Mouse (Mus musculus): Measurements from ENCODE around the gene Camk2b. TPM values are rescaled to one million over a fixed set of nuclear protein-coding genes. Genes with fewer than 3 reads are reported as not detected.

The Camk2b gene
- polyA plus RNA-seq, 1 experiment: 6.2 TPM

DNA sequence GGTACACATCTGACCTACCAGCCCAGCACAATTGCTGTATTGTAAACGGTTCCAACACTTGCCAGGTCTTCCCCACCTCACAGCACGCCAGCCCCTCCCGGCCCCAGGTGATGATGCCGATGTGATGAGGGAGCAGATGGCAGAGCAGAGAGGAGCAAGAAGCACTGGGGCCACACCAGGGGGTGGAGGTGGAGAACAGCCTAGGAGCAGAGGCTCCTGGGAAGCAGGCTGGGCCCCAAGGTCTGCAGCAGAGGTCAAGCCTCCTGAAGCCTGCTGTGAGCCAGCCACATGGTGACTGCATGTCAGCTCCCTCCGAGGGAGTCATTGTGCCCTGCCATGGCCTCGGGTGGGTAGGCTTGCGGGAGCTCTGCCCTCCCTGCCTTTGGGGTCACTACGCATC, 85.6 kb downstream of the Camk2b start:
- DNase-seq: no peak
- Histone ChIP-seq H3K36me3 (ENCODE audit: control insufficient read depth, insufficient read depth, low read length) (no peaks in the 10 kb centered on the region), H3K4me3 (ENCODE audit: insufficient read depth, low read depth, low read length) (no peak overlapping the region), H3K4me1 (ENCODE audit: control insufficient read depth, insufficient read depth, low read length) (no peaks in the 10 kb centered on the region), H3K27me3 (replicated peaks; ENCODE audit: control insufficient read depth, insufficient read depth, low read length) (no peaks in the 10 kb centered on the region), H3K27ac (ENCODE audit: insufficient read depth, low read depth, low read length) (no peak overlapping the region)
- WGBS: 72% methylated on average over 8 of the region's 8 CpGs
- TF ChIP-seq POLR2A (IDR thresholded peaks at IDR 0.05; ENCODE audit: low read depth, low read length) (no peak), CTCF (conservative IDR thresholded peaks at IDR 0.05; ENCODE audit: insufficient read depth, insufficient read length, low read depth, low read length) (no peak)

- Histone ChIP-seq H3K27ac (ENCODE audit: insufficient read depth, low read depth, low read length) (no peak overlapping the region), H3K4me1 (ENCODE audit: control insufficient read depth, insufficient read depth, low read length) (no peaks in the 10 kb centered on the region), H3K27me3 (replicated peaks; ENCODE audit: control insufficient read depth, insufficient read depth, low read length) (no peaks in the 10 kb centered on the region), H3K4me3 (ENCODE audit: insufficient read depth, low read depth, low read length) (no peak overlapping the region), H3K36me3 (ENCODE audit: control insufficient read depth, insufficient read depth, low read length) (no peaks in the 10 kb centered on the region)
- DNase-seq: no peak
- 87% methylated on average over 2 of the region's 2 CpGs for WGBS
- no peak for TF ChIP-seq POLR2A (IDR thresholded peaks at IDR 0.05; ENCODE audit: low read depth, low read length)
- TF ChIP-seq CTCF (conservative IDR thresholded peaks at IDR 0.05; ENCODE audit: insufficient read depth, insufficient read length, low read depth, low read length): no peak
Measured at GRCm38 (mm10) chr11:5980108-5980507, 86.1 kb downstream of the Camk2b start.

DNA sequence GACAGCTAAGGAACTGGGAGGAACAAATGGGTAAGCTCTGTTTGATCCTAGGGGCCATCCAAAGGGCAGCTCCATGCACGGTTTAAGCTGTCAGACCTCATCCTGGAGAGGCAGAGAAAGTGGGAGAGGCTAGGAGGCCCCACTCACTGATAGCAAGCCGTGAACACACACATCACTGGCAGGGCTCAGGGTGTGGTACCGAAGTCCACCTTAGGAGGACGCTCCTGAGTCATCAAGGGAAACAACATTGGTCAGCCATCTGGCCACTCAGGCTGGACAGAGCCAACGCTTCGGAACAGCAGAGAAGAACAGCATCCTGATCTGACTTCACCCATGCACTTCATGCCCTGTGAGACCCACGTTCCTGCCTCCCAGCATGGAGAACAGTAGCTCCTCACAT, 87.1 kb downstream of the Camk2b start:
- Histone ChIP-seq H3K27me3 (replicated peaks; ENCODE audit: control insufficient read depth, insufficient read depth, low read length) (no peaks in the 10 kb centered on the region), H3K27ac (ENCODE audit: insufficient read depth, low read depth, low read length) (no peak overlapping the region), H3K36me3 (ENCODE audit: control insufficient read depth, insufficient read depth, low read length) (no peaks in the 10 kb centered on the region), H3K4me1 (ENCODE audit: control insufficient read depth, insufficient read depth, low read length) (no peaks in the 10 kb centered on the region), H3K4me3 (ENCODE audit: insufficient read depth, low read depth, low read length) (no peak overlapping the region)
- WGBS: 84% methylated on average over 7 of the region's 7 CpGs
- no peak for TF ChIP-seq POLR2A (IDR thresholded peaks at IDR 0.05; ENCODE audit: low read depth, low read length)
- no peak for TF ChIP-seq CTCF (conservative IDR thresholded peaks at IDR 0.05; ENCODE audit: insufficient read depth, insufficient read length, low read depth, low read length)
- no peak for DNase-seq

- Histone ChIP-seq H3K27me3 (replicated peaks; ENCODE audit: control insufficient read depth, insufficient read depth, low read length) (no peaks in the 10 kb centered on the region), H3K36me3 (ENCODE audit: control insufficient read depth, insufficient read depth, low read length) (no peaks in the 10 kb centered on the region), H3K27ac (ENCODE audit: insufficient read depth, low read depth, low read length) (no peak overlapping the region), H3K4me1 (ENCODE audit: control insufficient read depth, insufficient read depth, low read length) (no peaks in the 10 kb centered on the region), H3K4me3 (ENCODE audit: insufficient read depth, low read depth, low read length) (no peak overlapping the region)
- 34% methylated on average over 9 of the region's 9 CpGs for WGBS
- DNase-seq: no peak
- TF ChIP-seq POLR2A (IDR thresholded peaks at IDR 0.05; ENCODE audit: low read depth, low read length) (no peak), CTCF (conservative IDR thresholded peaks at IDR 0.05; ENCODE audit: insufficient read depth, insufficient read length, low read depth, low read length) (no peak)
Measured at GRCm38 (mm10) chr11:5976106-5976505, 90.1 kb downstream of the Camk2b start.

- DNase-seq: no peak
- no peaks in the 10 kb centered on the region for H3K27me3 ChIP-seq (replicated peaks; ENCODE audit: control insufficient read depth, insufficient read depth, low read length)
- H3K36me3 ChIP-seq (ENCODE audit: control insufficient read depth, insufficient read depth, low read length): no peaks in the 10 kb centered on the region
- H3K4me1 ChIP-seq (ENCODE audit: control insufficient read depth, insufficient read depth, low read length): no peaks in the 10 kb centered on the region
- no peak overlapping the region for H3K4me3 ChIP-seq (ENCODE audit: insufficient read depth, low read depth, low read length)
- WGBS: 78% methylated on average over 2 of the region's 2 CpGs
- no peak for TF ChIP-seq POLR2A (IDR thresholded peaks at IDR 0.05; ENCODE audit: low read depth, low read length)
- no peak for TF ChIP-seq CTCF (conservative IDR thresholded peaks at IDR 0.05; ENCODE audit: insufficient read depth, insufficient read length, low read depth, low read length)
- H3K27ac ChIP-seq (ENCODE audit: insufficient read depth, low read depth, low read length): no peak overlapping the region
Measured at GRCm38 (mm10) chr11:5975068-5975467, 91.1 kb downstream of the Camk2b start.

DNA sequence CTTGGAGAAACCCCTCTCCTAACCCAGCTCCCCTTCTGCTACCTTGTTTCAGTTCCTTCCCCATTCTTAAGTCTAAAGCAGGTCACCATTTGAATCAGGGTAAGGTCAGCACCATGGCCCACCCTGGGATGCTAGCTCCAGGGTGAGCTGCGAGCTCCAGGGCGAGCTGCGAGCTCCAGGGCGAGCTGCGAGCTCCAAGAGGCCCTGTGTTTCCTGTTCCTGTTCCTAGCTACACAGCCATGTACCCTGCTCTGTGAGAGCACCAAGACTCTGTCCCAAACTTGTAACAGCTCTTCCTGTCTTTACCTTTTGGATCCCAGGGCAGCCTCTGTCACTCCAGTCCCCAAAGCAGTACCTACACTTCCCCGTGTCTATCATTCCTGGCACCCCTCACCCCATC, 92.1 kb downstream of the Camk2b start:
- H3K4me1 ChIP-seq (ENCODE audit: control insufficient read depth, insufficient read depth, low read length): no peaks in the 10 kb centered on the region
- 69% methylated on average over 6 of the region's 6 CpGs for WGBS

GRCm38 (mm10) chr11:5973151-5973550, 93.0 kb downstream of the Camk2b start:
- TF ChIP-seq POLR2A (IDR thresholded peaks at IDR 0.05; ENCODE audit: low read depth, low read length) (no peak), CTCF (conservative IDR thresholded peaks at IDR 0.05; ENCODE audit: insufficient read depth, insufficient read length, low read depth, low read length) (no peak)
- Histone ChIP-seq H3K27ac (ENCODE audit: insufficient read depth, low read depth, low read length) (no peak overlapping the region), H3K36me3 (ENCODE audit: control insufficient read depth, insufficient read depth, low read length) (no peaks in the 10 kb centered on the region), H3K27me3 (replicated peaks; ENCODE audit: control insufficient read depth, insufficient read depth, low read length) (no peaks in the 10 kb centered on the region), H3K4me1 (ENCODE audit: control insufficient read depth, insufficient read depth, low read length) (no peaks in the 10 kb centered on the region), H3K4me3 (ENCODE audit: insufficient read depth, low read depth, low read length) (no peak overlapping the region)
- 35% methylated on average over 7 of the region's 7 CpGs for WGBS
- no peak for DNase-seq

More for the DNA sequence above, 92.1 kb downstream of the Camk2b start:
- DNase-seq: no peak
- Histone ChIP-seq H3K4me3 (ENCODE audit: insufficient read depth, low read depth, low read length) (no peak overlapping the region), H3K27ac (ENCODE audit: insufficient read depth, low read depth, low read length) (no peak overlapping the region), H3K27me3 (replicated peaks; ENCODE audit: control insufficient read depth, insufficient read depth, low read length) (no peaks in the 10 kb centered on the region), H3K36me3 (ENCODE audit: control insufficient read depth, insufficient read depth, low read length) (no peaks in the 10 kb centered on the region)
- TF ChIP-seq CTCF (conservative IDR thresholded peaks at IDR 0.05; ENCODE audit: insufficient read depth, insufficient read length, low read depth, low read length) (no peak), POLR2A (IDR thresholded peaks at IDR 0.05; ENCODE audit: low read depth, low read length) (no peak)

- DNase-seq: no peak
- WGBS: 64% methylated on average over 7 of the region's 7 CpGs
- H3K4me3 ChIP-seq (ENCODE audit: insufficient read depth, low read depth, low read length): no peak overlapping the region
- H3K4me1 ChIP-seq (ENCODE audit: control insufficient read depth, insufficient read depth, low read length): no peaks in the 10 kb centered on the region
- no peak for TF ChIP-seq CTCF (conservative IDR thresholded peaks at IDR 0.05; ENCODE audit: insufficient read depth, insufficient read length, low read depth, low read length)
- TF ChIP-seq POLR2A (IDR thresholded peaks at IDR 0.05; ENCODE audit: low read depth, low read length): no peak
- no peaks in the 10 kb centered on the region for H3K36me3 ChIP-seq (ENCODE audit: control insufficient read depth, insufficient read depth, low read length)
- no peaks in the 10 kb centered on the region for H3K27me3 ChIP-seq (replicated peaks; ENCODE audit: control insufficient read depth, insufficient read depth, low read length)
- H3K27ac ChIP-seq (ENCODE audit: insufficient read depth, low read depth, low read length): no peak overlapping the region
Measured at GRCm38 (mm10) chr11:5971202-5971601, 95.0 kb downstream of the Camk2b start.
